Mouse (Mus musculus) liver, postnatal 0 days (tissue): Measurements from ENCODE around the gene Anxa11. TPM values are rescaled to one million over a fixed set of nuclear protein-coding genes. Genes with fewer than 3 reads are reported as not detected.
A peak's percentile ranks its signal among the peaks of the same experiment; 100 is the strongest.
"Not testable (repeated sequence)": the region's sequence is repeated elsewhere in the genome, so short reads cannot be mapped to it uniquely, and the experiment has no call there.

Experiments used
- ATAC-seq: fragments of 200-750 bp; cut with Nextera tagmentation; 2 replicates; pipeline ENCODE4 v1.8.0; 2017; ENCODE audit warnings: mild to moderate bottlenecking, moderate library complexity
- DNase-seq: peaks from one replicate; pipeline ENCODE4 v3.0.0-alpha.2; 2016
- H3K27ac ChIP-seq: fragments of 300-500 bp; sonication (generic); 2 replicates; pipeline ENCODE4 v1.5.1; 2014; ENCODE audit warnings: antibody characterized with exemption, moderate library complexity, mild to moderate bottlenecking, low read depth
- H3K27me3 ChIP-seq: fragments of 300-500 bp; sonication (generic); 2 replicates; pipeline ENCODE4 v1.6.1; 2014; ENCODE audit warnings: low read length, control low read depth, mixed read lengths; ENCODE audit not compliant: insufficient read depth
- H3K36me3 ChIP-seq: fragments of 300-500 bp; sonication (generic); replicated peaks from 2 replicates; pipeline ENCODE4 v1.6.1; 2014; ENCODE audit warnings: mild to moderate bottlenecking, control low read depth, low read length, moderate library complexity, mixed read lengths; ENCODE audit not compliant: insufficient read depth
- H3K4me1 ChIP-seq: fragments of 300-500 bp; sonication (generic); 2 replicates; pipeline ENCODE4 v1.6.1; 2014; ENCODE audit warnings: antibody characterized with exemption, mild to moderate bottlenecking, control low read depth; ENCODE audit not compliant: insufficient read depth
- H3K4me2 ChIP-seq: fragments of 300-500 bp; sonication (generic); 2 replicates; pipeline ENCODE4 v1.6.1; 2014; ENCODE audit warnings: low read depth, mild to moderate bottlenecking, low read length, moderate library complexity, mixed read lengths
- H3K4me3 ChIP-seq: fragments of 300-500 bp; sonication (generic); 2 replicates; pipeline ENCODE4 v1.5.1; 2014; ENCODE audit warnings: low read depth, low read length
- H3K9ac ChIP-seq: fragments of 300-500 bp; sonication (generic); replicated peaks from 2 replicates; pipeline ENCODE4 v1.6.1; 2014; ENCODE audit warnings: mild to moderate bottlenecking, moderate library complexity
- H3K9me3 ChIP-seq: fragments of 300-500 bp; sonication (generic); 2 replicates; pipeline ENCODE4 v1.6.1; 2016; ENCODE audit warnings: mild to moderate bottlenecking, control low read depth, low read length, mixed read lengths
- CTCF ChIP-seq: sonication (generic); IDR thresholded peaks from 2 replicates; pipeline ENCODE4 v1.5.1; 2016; ENCODE audit warnings: antibody characterized with exemption, low read depth
- EP300 ChIP-seq: IDR thresholded peaks from 2 replicates; pipeline ENCODE4 v1.6.1; 2016; ENCODE audit warnings: antibody characterized with exemption, low read depth, mild to moderate bottlenecking
- WGBS: fragments of 180-500 bp; shearing (Covaris S2); extraction: QIAGEN DNeasy Blood & Tissue Kit; methylation state at CpG from one replicate; pipeline ENCODE4 v1.1.7; 2014; ENCODE audit not compliant: insufficient replicate concordance; 5-methylcytosine and 5-hydroxymethylcytosine counted together
- polyA plus RNA-seq: library from polyadenylated mRNA; unstranded; fragments of >200 nt; fragmentation: Nextera tagmentation; extraction: Ambion mirVana; gene quantifications from 2 replicates; pipeline ENCODE4 v1.2.1, GENCODE M21; 2015

Anxa11 gene
- polyA plus RNA-seq, 1 experiment from 2014 or later = 13.1 TPM

- H3K4me2 ChIP-seq = no peak overlapping the region
- DNase-seq (no peak), ATAC-seq (no peak)
- TF ChIP-seq EP300 (no peak), CTCF (no peak)
- no peak overlapping the region for H3K4me3 ChIP-seq
- H3K27ac ChIP-seq = no peak overlapping the region
- H3K27me3 ChIP-seq = peaks cover 5% of the 10 kb centered on the region; the same call in 1 of the 2 replicates
- H3K36me3 ChIP-seq = no peaks in the 10 kb centered on the region
- H3K9ac ChIP-seq = no peak overlapping the region
- H3K9me3 ChIP-seq = no peaks in the 10 kb centered on the region
- H3K4me1 ChIP-seq = no peaks in the 10 kb centered on the region
Measured at GRCm38 (mm10) chr14:25802511-25802910, 39.4 kb upstream of the Anxa11 start.

- Histone ChIP-seq H3K4me2 (no peak overlapping the region), H3K27me3 (peaks cover 5% of the 10 kb centered on the region; the same call in 1 of the 2 replicates), H3K9ac (no peak overlapping the region), H3K27ac (no peak overlapping the region), H3K4me3 (no peak overlapping the region), H3K4me1 (no peaks in the 10 kb centered on the region), H3K36me3 (no peaks in the 10 kb centered on the region), H3K9me3 (no peaks in the 10 kb centered on the region)
- ATAC-seq (no peak), DNase-seq (no peak)
- WGBS = 65% methylated on average over 3 of the region's 3 CpGs
- TF ChIP-seq EP300 (no peak), CTCF (no peak)
Measured at GRCm38 (mm10) chr14:25803246-25803809, 38.6 kb upstream of the Anxa11 start.

GRCm38 (mm10) chr14:25805871-25806270 lies 36.1 kb upstream of the Anxa11 start:
- no peaks in the 10 kb centered on the region for H3K4me1 ChIP-seq
- WGBS = 74% methylated on average over 7 of the region's 7 CpGs
- no peaks in the 10 kb centered on the region for H3K36me3 ChIP-seq
- H3K27me3 ChIP-seq = no peaks in the 10 kb centered on the region
- TF ChIP-seq EP300 (no peak), CTCF (no peak)
- ATAC-seq = no peak
- H3K27ac ChIP-seq = no peak overlapping the region
- H3K9me3 ChIP-seq = no peaks in the 10 kb centered on the region
- no peak for DNase-seq
- H3K4me3 ChIP-seq = no peak overlapping the region
- no peak overlapping the region for H3K4me2 ChIP-seq
- no peak overlapping the region for H3K9ac ChIP-seq

DNA sequence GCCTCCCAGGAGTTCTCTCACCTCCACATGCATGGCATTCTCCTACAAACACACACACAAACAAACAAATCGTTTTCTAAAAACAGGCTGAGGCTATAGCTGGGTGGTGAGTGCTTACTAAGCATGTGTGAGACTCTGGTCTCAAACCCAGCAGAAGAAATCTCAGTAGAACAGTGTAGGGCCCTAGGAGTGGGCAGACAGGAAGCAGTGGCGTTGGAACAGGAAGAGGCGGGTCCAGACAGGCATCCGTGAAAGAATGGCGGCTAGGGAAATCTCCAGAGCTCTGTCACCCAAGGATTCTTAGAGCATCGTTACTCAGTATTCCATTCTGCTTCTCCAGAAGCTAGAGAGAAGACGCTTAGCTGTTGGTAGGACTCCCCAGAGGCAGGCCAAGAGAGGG lies 35.4 kb upstream of the Anxa11 start:
- no peak for TF ChIP-seq CTCF
- TF ChIP-seq EP300 = no peak
- WGBS = 59% methylated on average over 7 of the region's 7 CpGs
- no peaks in the 10 kb centered on the region for H3K36me3 ChIP-seq

GRCm38 (mm10) chr14:25811026-25811425 lies 30.9 kb upstream of the Anxa11 start:
- ATAC-seq, H3K27ac ChIP-seq, H3K4me1 ChIP-seq, DNase-seq, H3K9ac ChIP-seq, H3K36me3 ChIP-seq, H3K4me3 ChIP-seq, H3K9me3 ChIP-seq, H3K4me2 ChIP-seq, H3K27me3 ChIP-seq: not testable (repeated sequence)
- WGBS = 59% methylated on average over 1 of the region's 1 CpGs

More for the DNA sequence above, 35.4 kb upstream of the Anxa11 start:
- Histone ChIP-seq H3K4me2 (no peak overlapping the region), H3K9ac (no peak overlapping the region), H3K4me1 (no peaks in the 10 kb centered on the region), H3K27ac (no peak overlapping the region), H3K27me3 (no peaks in the 10 kb centered on the region), H3K9me3 (no peaks in the 10 kb centered on the region), H3K4me3 (no peak overlapping the region)
- no peak for ATAC-seq
- DNase-seq = no peak

DNA sequence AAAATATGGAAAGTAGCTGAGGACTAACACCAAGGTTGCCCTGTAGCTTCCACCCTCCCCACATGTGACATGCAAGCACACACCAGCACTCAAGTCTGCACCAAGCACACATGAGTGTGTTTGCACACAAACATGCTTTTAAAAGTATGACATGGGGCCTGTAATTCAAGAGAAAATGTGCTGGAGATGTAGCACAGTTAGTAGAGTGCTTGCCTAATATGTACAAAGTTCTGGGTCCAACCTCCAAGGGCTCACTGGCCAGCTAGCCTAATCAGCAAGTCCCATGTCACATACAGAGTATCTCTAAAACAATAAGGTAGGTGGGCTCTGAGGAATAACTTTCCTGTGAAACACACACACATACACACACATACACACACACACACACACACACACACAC lies 27.8 kb upstream of the Anxa11 start:
- no peak for TF ChIP-seq CTCF
- TF ChIP-seq EP300 = no peak

DNA sequence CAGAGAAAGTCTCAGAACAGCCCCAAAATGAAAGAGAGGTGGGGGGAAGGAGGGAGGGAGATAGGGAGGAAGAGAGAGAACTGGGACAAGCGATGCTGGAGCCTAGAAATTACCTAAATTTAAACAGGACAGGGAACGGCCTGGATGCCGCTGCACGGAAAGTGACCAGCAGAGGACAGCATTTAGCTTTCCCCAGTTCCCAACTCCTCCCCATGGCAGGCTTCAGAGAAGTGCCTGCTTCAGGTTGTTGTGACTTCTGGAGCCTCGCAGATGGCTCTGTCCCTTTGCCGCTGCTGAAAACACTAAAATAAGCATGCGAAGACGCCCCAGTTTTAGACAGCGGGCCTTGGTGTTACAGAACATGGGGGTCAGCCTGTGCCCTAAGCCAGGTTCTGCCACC lies 25.5 kb upstream of the Anxa11 start:
- H3K4me1 ChIP-seq = peaks cover 4% of the 10 kb centered on the region; the same call in 1 of the 2 replicates
- no peak overlapping the region for H3K27ac ChIP-seq
- TF ChIP-seq CTCF (peak; percentile 91), EP300 (no peak)
- H3K27me3 ChIP-seq = no peaks in the 10 kb centered on the region
- H3K9ac ChIP-seq = no peak overlapping the region
- DNase-seq (peak; percentile 71), ATAC-seq (peak; percentile 67)
- H3K4me2 ChIP-seq = no peak overlapping the region
- WGBS = 14% methylated on average over 9 of the region's 9 CpGs
- H3K9me3 ChIP-seq = no peaks in the 10 kb centered on the region
- no peaks in the 10 kb centered on the region for H3K36me3 ChIP-seq
- no peak overlapping the region for H3K4me3 ChIP-seq

More for the DNA sequence above, 27.8 kb upstream of the Anxa11 start:
- no peaks in the 10 kb centered on the region for H3K27me3 ChIP-seq
- no peak overlapping the region for H3K9ac ChIP-seq
- H3K27ac ChIP-seq = no peak overlapping the region
- H3K4me2 ChIP-seq = no peak overlapping the region
- ATAC-seq = peak; percentile 71
- no peaks in the 10 kb centered on the region for H3K9me3 ChIP-seq
- peaks cover 4% of the 10 kb centered on the region; the same call in 1 of the 2 replicates for H3K4me1 ChIP-seq
- DNase-seq = no peak
- no peak overlapping the region for H3K4me3 ChIP-seq
- no peaks in the 10 kb centered on the region for H3K36me3 ChIP-seq
